8 mouse cellular contexts compared by ENCODE assay signal in genomic region chr11:116081081-116081480, GRCm38 (mm10). TPM values are rescaled to one million over a fixed set of nuclear protein-coding genes. Genes with fewer than 3 reads are reported as not detected.
DNase-seq lines count a peak whose midpoint lies in the region.

No protein-coding gene starts in this region.

- peak; percentile 49 for DNase-seq in kidney, adult 11 months
- no peak for DNase-seq in kidney, postnatal 14 days
- peak; percentile 65 to 80 for DNase-seq in CD8-positive naive resting alpha-beta T cell, adult 2 months (ENCODE audit: low read depth in 2 of 2, low spot score in 2 of 2)
- DNase-seq in adrenal gland, postnatal 14 days = peak; percentile 67
- DNase-seq in kidney, postnatal 36 days = peak; percentile 52 to 88
- DNase-seq in spleen, postnatal 14 days (ENCODE audit: low spot score in 2 of 2) = peak; percentile 63 to 75
- DNase-seq in frontal cortex, postnatal 14 days (ENCODE audit: low spot score in 2 of 2) = no peak
- no peak for DNase-seq in heart, adult 9 months (ENCODE audit: low spot score in 2 of 2)

RNA-seq across cellular contexts. Expression of gene Unc13d, which starts 3.3 kb away (rescaled TPM):
- total RNA-seq in adrenal gland, postnatal 14 days (2021) = 0.74 and 4.0 TPM in 2 replicates

RNA-seq across cellular contexts. Expression of gene Wbp2, which starts 5.7 kb away (rescaled TPM):
- 121 and 127 TPM in 2 replicates for total RNA-seq in adrenal gland, postnatal 14 days (2021)

RNA-seq across cellular contexts. Expression of gene Trim47, which starts 45.9 kb away (rescaled TPM):
- 19.9 and 23.6 TPM in 2 replicates for total RNA-seq in adrenal gland, postnatal 14 days (2021)

RNA-seq across cellular contexts. Expression of gene Trim65, which starts 49.8 kb away (rescaled TPM):
- 8.6 and 10.2 TPM in 2 replicates for total RNA-seq in adrenal gland, postnatal 14 days (2021)

RNA-seq across cellular contexts. Expression of gene Unk, which starts 51.0 kb away (rescaled TPM):
- total RNA-seq in adrenal gland, postnatal 14 days (2021) = 20.6 and 24.4 TPM in 2 replicates

Comparison
In these comparisons a context has a peak if more than half of its experiments do, and no peak if none do; other contexts are left out.
1. DNase-seq: peak in kidney, adult 11 months (single experiment), CD8-positive naive resting alpha-beta T cell, adult 2 months (2 of 2), adrenal gland, postnatal 14 days (single experiment), kidney, postnatal 36 days (2 of 2) and spleen, postnatal 14 days (2 of 2); none in kidney, postnatal 14 days (single experiment), frontal cortex, postnatal 14 days (0 of 2) and heart, adult 9 months (0 of 2).